Mouse (Mus musculus) lung, postnatal 4 days (tissue): ENCODE results near the gene Dusp6.

ENCODE experiments used
- DNase-seq, 2 experiments: peaks; one replicate each; pipeline ENCODE4 v3.0.0; 2021

The Dusp6 gene

GRCm38 (mm10) chr10:99274640-99275039 is 11.6 kb downstream of the Dusp6 start:
- DNase-seq = peak; percentile 49 to 65

DNA sequence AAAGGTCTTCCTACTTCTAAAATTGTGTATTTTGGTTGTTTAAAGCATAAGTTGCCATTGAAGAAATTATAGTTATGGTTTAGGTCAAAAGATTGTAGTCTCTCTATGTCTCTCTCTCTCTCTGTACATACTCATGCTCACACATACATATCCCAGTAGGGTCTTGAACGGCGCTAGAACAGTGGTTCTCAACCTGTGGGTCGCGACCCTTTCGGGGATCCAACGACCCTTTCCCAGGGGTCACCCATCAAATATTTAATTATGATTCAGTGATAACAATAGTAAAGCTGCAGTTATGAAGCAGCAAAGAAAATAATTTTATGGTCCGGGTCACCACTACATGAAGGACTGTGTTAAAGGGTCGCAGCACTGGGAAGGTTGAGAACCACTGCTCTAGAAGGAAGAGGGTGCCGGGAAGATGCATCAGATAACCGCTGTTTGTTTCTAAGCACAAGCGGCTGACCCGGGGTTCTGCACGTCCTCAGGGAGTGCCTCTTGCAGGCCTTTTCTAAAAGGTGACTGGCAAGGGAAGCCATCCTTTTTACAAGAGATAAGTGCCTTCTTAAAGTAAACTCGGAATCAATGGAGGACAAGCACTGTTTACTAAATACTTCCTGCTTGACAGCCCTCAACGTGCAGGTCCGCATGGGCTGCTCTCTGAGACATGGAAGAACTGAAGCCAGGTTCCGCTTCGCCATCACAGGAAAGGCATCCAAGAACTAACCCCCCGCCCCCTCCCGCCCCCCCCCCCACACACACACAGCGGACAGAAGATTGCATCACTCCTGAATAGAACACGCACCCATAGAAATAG is 16.2 kb downstream of the Dusp6 start:
- peak; percentile 39 to 78 for DNase-seq

GRCm38 (mm10) chr10:99283981-99284385 is 21.0 kb downstream of the Dusp6 start:
- DNase-seq = no peak

DNA sequence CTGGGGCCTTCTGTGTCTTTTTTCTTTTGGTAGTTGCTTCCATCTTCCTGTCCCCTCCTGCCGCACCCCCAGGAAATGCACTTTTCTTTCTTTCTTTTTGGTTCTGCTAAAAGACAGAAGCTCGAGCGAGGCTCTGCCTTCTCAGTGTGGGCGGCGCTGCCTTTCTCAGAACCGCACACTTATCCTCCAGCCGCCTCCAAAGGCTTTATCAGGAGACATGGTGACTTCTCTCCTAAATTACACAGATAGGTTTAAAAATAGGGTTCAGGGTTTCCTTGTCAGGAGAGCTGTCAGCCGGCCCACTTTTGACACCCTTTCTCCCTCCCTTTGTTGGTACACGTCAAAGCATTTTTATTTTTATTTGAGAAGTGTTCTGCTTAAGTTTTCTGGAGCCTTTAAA is 21.9 kb downstream of the Dusp6 start:
- no peak for DNase-seq

DNA sequence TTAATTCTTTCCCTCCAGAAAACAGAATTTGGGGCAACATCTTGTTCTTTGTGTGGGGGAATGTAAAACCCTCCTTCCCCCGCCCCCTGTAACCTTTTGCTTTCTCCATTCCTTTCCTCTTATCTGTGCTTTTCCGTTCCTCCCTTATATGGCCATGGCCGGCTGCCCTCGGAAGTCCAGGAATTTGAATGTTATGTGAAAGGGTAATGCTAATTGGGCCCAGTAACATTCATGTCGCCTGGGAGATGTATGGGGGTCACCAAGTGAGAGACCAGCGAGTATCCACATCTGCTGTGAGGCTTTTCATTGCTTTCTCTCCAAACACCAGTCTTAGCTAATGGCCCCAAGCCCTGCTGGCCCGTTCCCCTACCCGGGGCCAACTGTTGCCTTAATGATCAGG is 22.7 kb downstream of the Dusp6 start:
- peak; percentile 53 to 78 for DNase-seq

- peak; percentile 40 to 59 for DNase-seq
These were observed 23.2 kb downstream of the Dusp6 start for GRCm38 (mm10) chr10:99286213-99286612.

- DNase-seq = peak in 1 of 2 experiments; percentile 28
These were observed 23.8 kb downstream of the Dusp6 start for GRCm38 (mm10) chr10:99286787-99287186.

GRCm38 (mm10) chr10:99287206-99287605 is 24.2 kb downstream of the Dusp6 start:
- no peak for DNase-seq

GRCm38 (mm10) chr10:99289176-99289575 is 26.1 kb downstream of the Dusp6 start:
- DNase-seq = peak in 1 of 2 experiments; percentile 3

GRCm38 (mm10) chr10:99293111-99293640 is 30.1 kb downstream of the Dusp6 start:
- DNase-seq = no peak

DNA sequence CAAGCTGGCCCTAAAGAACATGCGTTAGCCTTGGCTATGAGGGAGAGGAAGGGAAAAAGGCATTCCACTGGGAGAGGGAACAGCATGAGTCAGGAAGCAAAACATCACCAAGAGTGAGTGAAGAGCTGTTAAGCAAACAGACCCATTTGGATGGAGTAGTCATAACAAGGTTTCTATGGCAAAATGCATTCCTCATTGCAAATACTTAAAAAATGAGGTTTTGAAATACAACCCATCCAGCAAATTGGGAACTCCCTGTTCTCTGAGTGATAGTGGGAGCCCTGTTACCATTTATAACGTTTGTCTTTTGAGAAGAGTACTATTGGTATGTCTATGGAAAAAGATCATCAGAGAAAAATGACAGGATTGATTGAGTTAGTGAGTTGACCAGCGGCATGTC is 34.7 kb downstream of the Dusp6 start:
- DNase-seq = no peak

- peak; percentile 79 to 88 for DNase-seq
These were observed 35.6 kb downstream of the Dusp6 start for GRCm38 (mm10) chr10:99298328-99299295.

DNA sequence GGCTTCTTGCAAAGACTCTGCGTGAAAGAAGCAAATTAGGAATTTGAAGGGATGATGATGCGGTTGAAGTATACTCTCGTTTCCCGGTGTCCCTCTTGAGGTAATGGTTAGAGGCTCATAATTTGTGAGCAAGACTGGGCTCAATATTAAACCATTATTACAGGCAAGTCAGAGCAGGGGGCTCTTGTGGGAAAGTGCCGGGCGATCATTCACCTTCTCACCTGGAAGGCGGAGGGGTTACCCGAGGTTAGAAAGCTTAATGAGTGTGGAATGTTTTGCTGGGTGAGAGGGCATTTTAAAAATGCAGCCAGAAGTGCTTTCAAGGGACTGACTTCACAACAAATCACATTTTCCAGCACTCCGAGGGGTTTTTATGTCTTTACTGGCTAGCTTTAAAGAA is 36.3 kb downstream of the Dusp6 start:
- DNase-seq = no peak

DNA sequence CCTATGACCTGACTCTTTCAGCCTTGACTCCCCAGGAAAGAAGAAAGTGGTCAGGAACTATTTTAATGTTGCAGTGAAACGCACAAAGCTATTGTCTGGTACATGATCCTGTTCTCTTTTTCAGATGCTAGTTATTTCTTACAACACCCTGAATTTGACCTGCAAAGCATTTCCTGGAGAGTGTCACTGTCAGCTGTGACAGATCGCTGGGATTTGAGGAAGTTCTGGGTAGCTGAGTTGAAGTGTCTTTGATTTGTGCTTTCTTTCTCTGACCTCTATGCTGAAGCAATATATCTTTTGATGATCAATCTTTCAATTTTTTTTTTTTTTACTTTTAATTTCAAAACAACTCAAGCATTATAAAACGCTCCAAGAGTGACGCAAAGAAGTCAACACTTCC is 39.0 kb downstream of the Dusp6 start:
- no peak for DNase-seq

DNA sequence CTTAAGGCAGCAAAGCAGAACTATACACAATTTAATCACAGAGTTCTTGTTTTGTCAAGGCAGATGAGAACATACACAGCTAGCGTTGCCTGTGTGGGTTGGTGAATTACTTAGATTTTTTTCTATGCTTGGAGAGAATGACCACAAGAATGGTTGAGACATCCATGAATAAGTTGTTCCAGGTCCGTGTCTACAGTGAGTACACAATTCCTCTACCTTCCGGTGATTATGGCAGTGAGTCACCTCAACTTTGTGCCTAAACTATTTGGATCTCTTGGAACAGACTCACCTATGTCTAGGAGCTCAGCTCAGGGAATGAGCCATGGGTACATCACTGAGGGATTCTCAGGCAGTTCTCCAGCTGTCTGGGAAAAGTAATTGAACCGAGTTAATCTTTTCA is 45.8 kb downstream of the Dusp6 start:
- no peak for DNase-seq

GRCm38 (mm10) chr10:99309617-99310016 is 46.6 kb downstream of the Dusp6 start:
- no peak for DNase-seq

DNA sequence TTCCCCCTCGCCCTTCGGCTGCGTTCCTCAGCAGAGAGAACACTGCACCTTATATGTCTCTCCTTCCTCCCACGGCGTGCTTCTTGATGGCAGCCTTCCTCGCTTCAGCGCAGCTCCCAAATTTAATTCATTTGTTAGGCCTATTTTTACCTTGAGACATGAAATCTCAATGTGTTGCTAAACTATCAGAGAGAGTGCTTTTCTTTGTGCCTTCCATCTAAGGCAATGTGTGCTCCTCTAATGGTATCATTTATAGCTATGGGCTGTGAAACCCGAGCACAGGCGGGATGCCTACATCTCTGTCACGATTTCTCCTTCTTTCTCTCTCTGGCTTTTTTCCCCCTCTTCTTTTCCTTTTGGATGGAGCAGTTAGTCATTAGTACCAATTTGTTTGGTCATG is 47.2 kb downstream of the Dusp6 start:
- DNase-seq = no peak

DNA sequence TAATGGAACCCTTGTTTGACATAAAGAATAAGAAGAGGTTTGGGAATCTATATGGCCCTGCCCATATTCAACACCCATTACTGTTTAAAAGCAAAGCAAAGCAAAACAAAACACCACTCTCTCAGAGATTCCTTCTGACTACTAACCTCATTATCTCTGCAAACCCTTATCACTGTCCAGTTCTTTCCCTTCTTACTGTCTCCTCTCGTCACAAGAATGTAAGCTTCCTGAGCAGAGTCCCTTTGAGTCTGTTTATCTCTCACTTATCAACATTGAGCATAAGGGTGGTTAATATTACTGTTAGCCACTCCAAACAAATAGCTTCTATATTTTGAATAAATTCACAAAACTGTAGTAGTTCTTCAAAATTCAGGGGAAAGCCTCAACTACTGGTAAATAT is 48.9 kb downstream of the Dusp6 start:
- no peak for DNase-seq

DNA sequence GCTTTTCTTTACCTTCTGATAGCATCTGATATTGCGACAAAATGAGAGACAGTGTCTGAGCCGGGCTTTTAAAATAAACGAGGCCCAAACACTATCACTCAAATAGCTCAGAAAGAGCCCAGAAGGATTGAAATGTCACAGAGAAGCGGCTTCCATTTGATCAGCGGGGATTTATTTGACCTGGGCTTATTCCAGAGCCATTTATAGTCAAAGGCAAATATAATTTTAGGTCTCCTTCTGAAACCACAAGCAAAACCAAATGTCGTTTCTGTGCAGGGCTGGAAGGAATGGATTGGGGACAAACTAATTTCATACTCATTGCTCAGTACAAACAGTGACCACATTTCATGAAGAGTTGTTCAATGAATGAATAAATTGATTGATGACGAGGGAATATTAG is 51.3 kb downstream of the Dusp6 start:
- DNase-seq = no peak

DNA sequence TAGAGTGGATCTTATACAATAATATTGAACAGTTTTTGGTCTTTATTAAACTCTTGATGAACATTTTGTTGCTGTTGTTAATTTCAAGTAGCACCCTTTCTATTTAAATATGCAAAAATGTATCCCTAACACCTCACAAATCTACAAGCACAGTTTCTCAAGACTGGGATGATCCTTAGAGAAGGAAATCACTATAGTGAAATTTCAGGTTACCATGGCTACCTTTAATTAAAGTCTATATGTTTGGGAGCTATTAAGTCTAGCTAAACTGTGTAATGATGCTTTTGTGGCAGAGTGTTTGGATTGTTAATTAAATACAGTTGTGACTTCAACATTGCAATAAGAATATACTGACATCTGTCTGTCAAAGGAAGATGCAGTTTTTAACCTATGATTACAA is 54.0 kb downstream of the Dusp6 start:
- no peak for DNase-seq
